Mouse (Mus musculus): ENCODE measurements around the gene Stx2. TPM values are rescaled to one million over a fixed set of nuclear protein-coding genes. Genes with fewer than 3 reads are reported as not detected.

Stx2 gene
- polyA plus RNA-seq, 1 experiment from 2014 or later: 24.9 TPM

DNA sequence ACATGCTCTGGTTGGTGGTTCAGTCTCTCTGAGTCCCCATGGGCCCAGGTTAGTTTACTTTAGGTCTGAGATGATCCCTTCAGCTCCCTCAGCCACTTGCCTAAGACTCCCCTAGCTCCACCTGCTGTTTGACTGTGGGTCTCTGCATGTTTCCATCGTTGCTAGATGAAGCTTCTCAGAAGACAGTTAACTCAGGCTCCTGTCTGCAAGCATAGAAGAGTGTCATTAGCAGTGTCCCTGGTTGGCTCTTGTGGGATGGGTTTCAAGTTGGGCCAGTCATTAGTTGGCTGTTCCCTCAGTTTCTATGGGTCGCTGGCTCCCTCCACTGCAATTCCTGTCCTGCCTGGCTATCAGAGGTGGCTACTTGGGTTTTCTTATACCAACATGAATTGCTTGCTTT is 16.7 kb upstream of the Stx2 start:
- Histone ChIP-seq H3K27ac (replicated peaks) (no peak overlapping the region), H3K9me3 (no peaks in the 10 kb centered on the region), H3K27me3 (replicated peaks; ENCODE audit: low read depth, poor library complexity, severe bottlenecking) (no peaks in the 10 kb centered on the region), H3K4me1 (peaks cover 8% of the 10 kb centered on the region), H3K36me3 (replicated peaks) (peaks cover 69% of the 10 kb centered on the region), H3K4me3 (no peak overlapping the region)
- no peak for DNase-seq (ENCODE audit: low spot score)
- WGBS: 45% methylated on average over 2 of the region's 2 CpGs

DNA sequence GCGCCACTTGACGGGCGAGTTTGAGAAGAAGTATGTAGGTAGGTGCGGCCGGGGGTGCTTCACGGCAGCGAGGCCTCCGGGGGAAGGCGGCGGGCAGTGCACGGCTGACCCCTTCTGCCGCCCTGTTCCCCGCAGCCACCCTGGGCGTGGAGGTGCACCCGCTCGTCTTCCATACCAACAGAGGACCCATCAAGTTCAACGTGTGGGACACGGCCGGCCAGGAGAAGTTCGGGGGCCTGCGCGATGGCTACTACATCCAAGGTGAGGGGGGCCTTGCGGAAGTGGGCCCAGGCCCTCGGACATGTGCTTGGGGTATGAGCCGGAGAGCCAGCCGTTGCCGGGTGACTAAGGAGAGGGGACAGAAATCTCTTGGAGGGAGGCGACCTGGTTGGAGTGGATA is 12.4 kb upstream of the Stx2 start:
- Histone ChIP-seq H3K4me1 (peaks cover 21% of the 10 kb centered on the region), H3K27me3 (replicated peaks; ENCODE audit: low read depth, poor library complexity, severe bottlenecking) (no peaks in the 10 kb centered on the region), H3K9me3 (no peaks in the 10 kb centered on the region), H3K4me3 (peak overlapping the region; percentile 91), H3K36me3 (replicated peaks) (peaks cover 49% of the 10 kb centered on the region), H3K27ac (replicated peaks) (peak overlapping the region; percentile 99)
- 2% methylated on average over 28 of the region's 28 CpGs for WGBS
- DNase-seq (ENCODE audit: low spot score): peak; percentile 61

DNA sequence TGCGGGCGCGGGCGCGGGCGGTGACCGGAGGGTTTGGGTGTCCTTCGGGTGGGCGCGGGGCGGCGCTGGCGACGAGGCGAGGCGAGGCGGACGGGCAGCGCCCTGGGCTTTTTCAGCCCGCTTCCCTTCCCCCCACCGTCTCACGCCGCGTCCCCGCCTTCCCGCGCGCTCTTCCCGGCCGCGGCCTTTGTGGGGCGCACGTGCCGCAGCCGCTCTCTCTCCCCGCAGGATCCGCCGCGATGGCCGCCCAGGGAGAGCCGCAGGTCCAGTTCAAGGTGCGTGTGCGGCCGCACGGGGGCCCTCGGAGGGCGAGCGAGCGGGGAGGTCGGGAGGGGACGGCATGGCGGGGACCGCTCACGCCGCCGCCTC is 11.9 kb upstream of the Stx2 start:
- Histone ChIP-seq H3K36me3 (replicated peaks) (peaks cover 44% of the 10 kb centered on the region), H3K27me3 (replicated peaks; ENCODE audit: low read depth, poor library complexity, severe bottlenecking) (no peaks in the 10 kb centered on the region), H3K4me3 (peak overlapping the region; percentile 91), H3K4me1 (peaks cover 21% of the 10 kb centered on the region), H3K9me3 (no peaks in the 10 kb centered on the region), H3K27ac (replicated peaks) (peak overlapping the region; percentile 99)
- DNase-seq (ENCODE audit: low spot score): no peak
- under 1% methylated on average over 56 of the region's 56 CpGs for WGBS

DNA sequence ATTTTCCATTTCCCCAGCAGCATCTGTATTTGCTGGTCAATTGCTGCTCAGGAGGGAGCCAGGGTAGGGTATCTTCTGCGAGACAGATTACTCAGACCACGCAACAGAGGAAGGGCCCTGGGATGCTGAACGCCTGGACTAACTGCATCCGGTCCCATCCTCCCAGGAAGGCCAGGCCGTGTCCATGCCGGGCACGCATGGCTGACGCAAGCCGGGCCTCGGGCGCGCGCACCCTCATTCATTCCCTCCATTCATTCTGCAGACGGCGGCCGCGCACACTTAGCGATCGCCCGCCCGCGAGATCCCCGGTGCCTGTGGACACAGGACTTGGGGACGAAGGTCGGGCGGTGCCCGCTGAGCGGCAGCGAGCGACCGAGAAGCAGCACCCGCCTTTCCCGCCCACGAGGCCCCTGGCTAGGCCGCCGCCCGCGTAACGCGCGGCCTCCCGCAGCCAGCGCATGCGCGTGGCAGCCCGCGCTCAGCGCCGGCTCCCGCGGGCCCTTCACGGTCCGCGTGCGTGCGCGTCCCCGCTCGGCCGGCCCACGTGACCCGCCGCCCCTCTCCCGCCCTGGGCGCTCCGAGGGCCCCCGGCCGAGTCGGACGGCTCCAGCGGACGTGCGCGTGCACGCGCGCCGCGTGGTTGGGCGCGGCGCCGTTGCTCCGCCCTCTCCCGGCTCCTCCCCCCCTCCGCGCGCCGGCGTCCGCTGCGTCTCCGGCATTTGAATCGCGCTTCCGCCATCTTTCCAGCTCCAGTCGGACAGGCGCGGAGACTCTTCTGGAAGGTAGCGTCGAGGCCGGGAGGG is 11.3 kb upstream of the Stx2 start, which contains the start of gene Ran:
TSS of gene Ran (plus strand) at position 573 of the 803 bp plus-strand sequence.
- WGBS: under 1% methylated on average over 102 of the region's 102 CpGs
- Histone ChIP-seq H3K4me1 (peaks cover 21% of the 10 kb centered on the region), H3K9me3 (no peaks in the 10 kb centered on the region), H3K27me3 (replicated peaks; ENCODE audit: low read depth, poor library complexity, severe bottlenecking) (no peaks in the 10 kb centered on the region), H3K36me3 (replicated peaks) (peaks cover 39% of the 10 kb centered on the region), H3K27ac (replicated peaks) (peak within 1 kb of the TSS; percentile 99), H3K4me3 (peak within 1 kb of the TSS; percentile 91)
- peak; percentile 97 for DNase-seq (ENCODE audit: low spot score)

DNA sequence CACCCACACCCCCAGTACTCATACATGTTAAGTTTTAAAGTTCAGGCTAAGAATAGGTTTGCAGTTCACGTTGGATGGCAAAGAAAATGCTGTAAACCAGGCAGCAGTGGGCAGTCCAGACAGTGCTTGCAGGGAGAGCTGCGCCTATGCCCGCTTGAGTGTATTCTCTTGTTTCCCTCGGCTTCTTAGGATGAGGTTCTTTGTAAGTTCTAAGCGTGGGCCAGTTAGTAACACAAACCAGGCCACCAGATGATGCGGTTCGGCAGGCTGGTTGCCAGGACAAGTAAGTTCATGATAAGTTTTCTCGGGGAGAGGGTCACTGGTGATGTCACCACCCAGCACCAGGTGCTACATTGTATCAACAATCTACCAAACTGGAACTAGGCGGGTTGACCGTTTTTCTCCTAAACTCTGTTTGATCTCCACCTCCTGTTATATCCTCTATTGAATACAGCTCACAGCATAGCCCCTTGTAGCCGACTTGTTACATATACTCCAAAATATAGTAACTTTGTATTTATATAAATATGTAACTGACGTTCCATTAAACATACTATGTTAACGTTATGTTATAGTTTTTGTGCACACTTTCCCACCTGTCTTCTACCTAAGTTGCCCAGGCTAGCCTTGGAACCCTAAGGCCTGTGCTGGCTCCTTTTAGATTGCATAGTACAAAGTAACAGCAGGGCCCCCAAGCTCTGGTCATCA is 10.6 kb upstream of the Stx2 start:
- Histone ChIP-seq H3K27ac (replicated peaks) (peak overlapping the region; percentile 99), H3K27me3 (replicated peaks; ENCODE audit: low read depth, poor library complexity, severe bottlenecking) (no peaks in the 10 kb centered on the region), H3K4me1 (peaks cover 21% of the 10 kb centered on the region), H3K9me3 (no peaks in the 10 kb centered on the region), H3K4me3 (peak overlapping the region; percentile 91), H3K36me3 (replicated peaks) (peaks cover 31% of the 10 kb centered on the region)
- DNase-seq (ENCODE audit: low spot score): no peak
- WGBS: 84% methylated on average over 13 of the region's 13 CpGs

DNA sequence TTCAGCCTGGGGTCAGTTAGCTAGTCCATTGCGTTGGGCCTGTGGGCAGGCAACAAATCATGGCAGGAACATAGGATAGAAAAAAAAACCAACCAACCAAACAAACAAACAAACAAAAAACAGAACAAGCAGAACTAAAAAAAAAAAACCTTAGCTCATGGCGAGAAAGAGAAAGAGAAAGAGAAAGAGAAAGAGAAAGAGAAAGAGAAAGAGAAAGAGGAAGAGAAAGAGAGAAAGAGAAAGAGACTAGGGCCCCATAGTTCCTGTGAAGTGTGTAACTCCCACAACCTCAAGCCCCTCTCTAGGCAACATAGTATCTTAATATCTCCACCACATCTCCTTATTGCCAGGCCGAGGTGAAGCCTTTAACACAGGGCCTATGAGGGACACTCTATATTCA is 8.0 kb upstream of the Stx2 start:
- no peak overlapping the region for H3K4me3 ChIP-seq
- peaks cover 13% of the 10 kb centered on the region for H3K4me1 ChIP-seq
- no peaks in the 10 kb centered on the region for H3K9me3 ChIP-seq
- H3K27me3 ChIP-seq (replicated peaks; ENCODE audit: low read depth, poor library complexity, severe bottlenecking): no peaks in the 10 kb centered on the region
- no peak overlapping the region for H3K27ac ChIP-seq (replicated peaks)
- no peak for DNase-seq (ENCODE audit: low spot score)
- H3K36me3 ChIP-seq (replicated peaks): peaks cover 8% of the 10 kb centered on the region
- WGBS: 91% methylated on average over 3 of the region's 3 CpGs

DNA sequence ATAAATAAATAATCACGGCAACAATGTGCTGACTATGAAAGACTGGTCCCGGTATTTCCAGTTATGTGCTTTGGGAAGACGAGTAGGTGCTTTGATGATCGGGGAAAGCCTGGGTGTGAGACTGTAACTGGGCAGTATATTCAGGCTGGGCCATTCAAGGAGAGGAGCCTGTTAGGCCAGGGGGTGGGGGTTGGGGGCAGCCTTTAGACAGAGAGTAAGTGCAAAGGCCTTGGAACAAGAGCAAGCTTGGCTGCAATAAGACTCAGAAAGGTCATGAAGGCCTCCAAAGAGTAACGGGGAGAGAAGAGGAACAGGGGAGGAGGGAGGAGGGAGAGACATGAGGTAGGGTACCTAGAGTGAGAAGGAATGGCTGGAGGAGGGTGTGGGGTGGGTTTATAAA is 7.2 kb upstream of the Stx2 start:
- Histone ChIP-seq H3K27ac (replicated peaks) (no peak overlapping the region), H3K27me3 (replicated peaks; ENCODE audit: low read depth, poor library complexity, severe bottlenecking) (no peaks in the 10 kb centered on the region), H3K4me3 (no peak overlapping the region), H3K36me3 (replicated peaks) (0 out of 2 replicates have a peak, but pooled peaks cover under 1% of the 10 kb centered on the region), H3K9me3 (no peaks in the 10 kb centered on the region), H3K4me1 (peaks cover 13% of the 10 kb centered on the region)
- WGBS: 84% methylated on average over 5 of the region's 5 CpGs
- DNase-seq (ENCODE audit: low spot score): no peak

DNA sequence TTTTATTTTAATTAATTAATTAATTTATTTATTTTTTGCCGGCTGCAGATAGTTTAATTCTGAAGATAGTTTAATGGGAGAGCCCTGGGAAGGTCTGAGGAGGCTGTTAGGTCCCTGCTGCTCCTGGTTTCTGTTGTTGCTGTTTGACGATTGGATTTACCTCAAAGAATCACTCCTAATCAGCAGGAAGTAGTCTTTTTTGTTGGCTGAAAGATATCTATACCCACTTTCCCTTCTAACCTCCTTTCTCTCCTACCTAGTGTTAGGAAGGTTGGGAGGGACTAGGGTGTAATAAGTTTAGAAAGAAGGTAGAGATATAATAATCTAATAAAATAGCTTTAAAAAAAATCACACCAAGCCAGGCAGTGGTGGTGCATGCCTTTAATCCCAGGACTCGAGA is 6.6 kb upstream of the Stx2 start:
- H3K4me3 ChIP-seq: no peak overlapping the region
- no peak overlapping the region for H3K27ac ChIP-seq (replicated peaks)
- WGBS: 83% methylated on average over 3 of the region's 3 CpGs
- H3K9me3 ChIP-seq: no peaks in the 10 kb centered on the region
- no peaks in the 10 kb centered on the region for H3K27me3 ChIP-seq (replicated peaks; ENCODE audit: low read depth, poor library complexity, severe bottlenecking)
- H3K4me1 ChIP-seq: peaks cover 13% of the 10 kb centered on the region
- H3K36me3 ChIP-seq (replicated peaks): no peaks in the 10 kb centered on the region
- no peak for DNase-seq (ENCODE audit: low spot score)

DNA sequence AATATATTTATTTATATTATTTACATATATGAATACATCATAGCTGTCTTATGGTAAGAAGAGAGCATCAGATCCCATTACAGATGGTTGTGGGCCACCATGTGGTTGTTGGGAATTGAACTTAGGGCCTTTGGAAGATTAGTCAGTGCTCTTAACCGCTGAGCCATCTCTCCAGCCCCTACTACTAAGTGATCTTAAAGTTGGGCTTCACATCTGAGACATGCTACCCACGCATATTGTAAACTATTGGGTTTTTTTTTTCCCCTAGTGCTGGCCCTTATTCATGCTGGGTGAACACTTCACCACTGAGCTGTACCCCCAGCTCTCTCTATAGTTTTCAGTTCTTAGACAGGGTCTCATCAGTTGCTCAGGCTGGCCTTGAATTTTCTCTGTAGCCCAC is 2.6 kb upstream of the Stx2 start:
- Histone ChIP-seq H3K4me1 (peaks cover 33% of the 10 kb centered on the region), H3K27me3 (replicated peaks; ENCODE audit: low read depth, poor library complexity, severe bottlenecking) (0 out of 2 replicates have a peak, but pooled peaks cover 5% of the 10 kb centered on the region), H3K27ac (replicated peaks) (no peak overlapping the region), H3K4me3 (no peak overlapping the region), H3K36me3 (replicated peaks) (peaks cover 1% of the 10 kb centered on the region; the same call in 1 of the 2 replicates), H3K9me3 (no peaks in the 10 kb centered on the region)
- no peak for DNase-seq (ENCODE audit: low spot score)
- 81% methylated on average over 2 of the region's 2 CpGs for WGBS

DNA sequence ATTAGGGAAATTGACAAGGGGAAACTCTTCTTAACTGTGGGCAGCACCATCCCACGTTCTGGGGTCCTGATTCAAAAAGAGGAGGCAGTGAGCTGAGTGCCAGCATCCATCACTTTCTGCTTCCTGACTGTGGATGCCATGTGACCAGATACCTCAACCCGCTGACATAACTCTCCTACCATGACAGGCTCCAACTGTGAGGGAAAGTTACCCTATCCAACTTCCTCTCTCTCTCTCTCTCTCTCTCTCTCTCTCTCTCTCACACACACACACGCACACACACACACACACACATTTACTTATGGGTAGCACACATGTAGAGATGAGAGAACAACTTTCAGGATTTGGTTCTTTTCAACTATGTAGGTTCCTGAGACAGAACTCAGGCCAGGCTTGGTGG is 1.2 kb upstream of the Stx2 start:
- H3K4me1 ChIP-seq: peaks cover 40% of the 10 kb centered on the region
- H3K36me3 ChIP-seq (replicated peaks): peaks cover 9% of the 10 kb centered on the region
- no peaks in the 10 kb centered on the region for H3K9me3 ChIP-seq
- H3K27me3 ChIP-seq (replicated peaks; ENCODE audit: low read depth, poor library complexity, severe bottlenecking): 0 out of 2 replicates have a peak, but pooled peaks cover 5% of the 10 kb centered on the region
- no peak overlapping the region for H3K27ac ChIP-seq (replicated peaks)
- WGBS: 89% methylated on average over 3 of the region's 3 CpGs
- DNase-seq (ENCODE audit: low spot score): no peak
- no peak overlapping the region for H3K4me3 ChIP-seq

DNA sequence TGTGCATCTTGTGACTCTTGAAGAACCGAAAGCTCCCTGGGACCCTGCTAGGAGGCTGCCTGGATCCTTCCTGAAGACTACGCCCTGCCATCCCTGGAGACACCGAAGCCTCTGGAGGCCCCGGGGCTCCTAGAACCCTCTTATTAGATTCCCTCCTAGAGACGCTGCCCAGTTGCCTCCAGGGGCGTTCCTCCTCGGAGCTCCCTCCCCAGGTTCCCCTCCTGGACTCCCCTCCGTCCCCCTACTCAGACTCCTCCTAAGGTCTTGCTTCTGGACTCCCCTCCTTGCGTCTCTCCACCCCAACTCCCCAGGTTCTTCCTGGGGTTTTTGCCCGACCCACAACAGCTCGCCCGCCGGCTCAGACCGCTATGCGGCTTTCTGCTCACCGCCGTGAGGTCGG is 366 bp downstream of the Stx2 start:
- under 1% methylated on average over 18 of the region's 18 CpGs for WGBS
- Histone ChIP-seq H3K9me3 (no peaks in the 10 kb centered on the region), H3K27ac (replicated peaks) (peak overlapping the region; percentile 91), H3K4me3 (peak overlapping the region; percentile 87), H3K36me3 (replicated peaks) (peaks cover 9% of the 10 kb centered on the region), H3K27me3 (replicated peaks; ENCODE audit: low read depth, poor library complexity, severe bottlenecking) (0 out of 2 replicates have a peak, but pooled peaks cover 5% of the 10 kb centered on the region), H3K4me1 (peaks cover 40% of the 10 kb centered on the region)
- no peak for DNase-seq (ENCODE audit: low spot score)

DNA sequence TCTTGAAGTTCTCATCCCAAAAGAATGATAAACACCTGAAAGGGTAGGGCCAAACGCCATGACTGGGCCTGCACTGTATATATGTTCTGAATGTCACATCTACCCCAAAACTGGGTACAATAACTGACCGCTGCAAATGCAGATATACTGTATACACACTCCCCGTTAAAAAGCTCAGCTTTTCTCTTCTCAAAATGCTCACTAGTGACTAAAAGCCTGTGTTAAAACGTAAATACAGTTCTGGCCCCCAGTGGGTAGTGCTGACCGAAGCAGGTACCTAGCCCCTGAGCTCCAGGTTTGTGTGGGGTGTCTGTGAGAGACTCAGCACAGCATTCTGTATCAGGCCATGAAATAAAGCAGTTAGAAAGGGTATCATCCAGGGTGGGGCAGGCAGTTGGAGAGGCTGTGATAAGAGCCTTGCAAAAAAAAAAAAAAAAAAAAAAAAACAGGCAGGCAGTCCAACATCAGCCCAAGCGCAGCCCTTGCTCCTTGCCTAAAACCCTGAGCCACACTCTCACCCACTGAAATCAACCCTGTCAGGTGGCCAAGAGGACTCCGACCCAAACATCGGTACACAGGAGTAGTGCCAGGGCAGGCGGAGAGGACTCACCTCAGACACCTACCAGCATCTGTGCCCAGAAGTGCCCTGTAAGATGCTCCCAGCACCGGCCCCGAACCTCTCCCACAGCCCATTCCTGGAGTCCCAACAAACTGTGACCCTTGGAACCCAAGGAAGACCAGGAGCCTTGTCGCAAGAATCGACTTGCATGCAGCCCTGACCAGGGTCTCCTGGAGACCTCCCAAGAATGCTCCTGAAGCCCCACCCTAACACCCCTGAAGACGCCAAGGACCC is 1.0 kb downstream of the Stx2 start:
- Histone ChIP-seq H3K36me3 (replicated peaks) (peaks cover 9% of the 10 kb centered on the region), H3K27me3 (replicated peaks; ENCODE audit: low read depth, poor library complexity, severe bottlenecking) (0 out of 2 replicates have a peak, but pooled peaks cover 5% of the 10 kb centered on the region), H3K4me3 (peak overlapping the region; percentile 87), H3K4me1 (peaks cover 46% of the 10 kb centered on the region), H3K9me3 (no peaks in the 10 kb centered on the region), H3K27ac (replicated peaks) (peak overlapping the region; percentile 91)
- peak; percentile 18 for DNase-seq (ENCODE audit: low spot score)
- WGBS: 58% methylated on average over 14 of the region's 14 CpGs
